Mouse (Mus musculus): ENCODE measurements around the gene Rtbdn. TPM values are rescaled to one million over a fixed set of nuclear protein-coding genes. Genes with fewer than 3 reads are reported as not detected.
A peak's percentile ranks its signal among the peaks of the same experiment; 100 is the strongest.

Gene Rtbdn
- total RNA-seq (2014; rRNA removed) = not detected in 2 replicates
- polyA plus RNA-seq (2012; rRNA removed) = not detected in 2 replicates

GRCm38 (mm10) chr8:84946528-84947240, at the start of gene Rtbdn:
TSS of gene Rtbdn (plus strand) at chr8:84946991.
- Histone ChIP-seq H3K27me3 (ENCODE audit: control insufficient read depth, insufficient read depth, low read length) (peaks cover 22% of the 10 kb centered on the region), H3K36me3 (ENCODE audit: control insufficient read depth, insufficient read depth, low read length) (no peaks in the 10 kb centered on the region), H3K79me2 (ENCODE audit: control insufficient read depth, insufficient read depth, low read length) (no peaks in the 10 kb centered on the region), H3K9ac (ENCODE audit: low read depth, low read length) (no peak within 1 kb of the TSS), H3K27ac (replicated peaks; ENCODE audit: insufficient read depth, low read depth, low read length) (no peak within 1 kb of the TSS), H3K4me1 (ENCODE audit: control insufficient read depth, insufficient read depth, low read length) (peaks cover 3% of the 10 kb centered on the region; the same call in 1 of the 2 replicates), H3K4me3 (ENCODE audit: insufficient read depth, low read depth, low read length) (no peak within 1 kb of the TSS)
- TF ChIP-seq POLR2A (IDR thresholded peaks at IDR 0.05; ENCODE audit: extremely low read depth, insufficient read depth, low read length) = no peak
- peak; percentile 44; the same call in 1 of the 2 replicates for TF ChIP-seq CTCF (IDR thresholded peaks at IDR 0.05; ENCODE audit: low read depth, low read length)
- WGBS = 14% methylated on average over 17 of the region's 17 CpGs
- no peak for DNase-seq (ENCODE audit: extremely low read depth, low read depth, low spot score)

GRCm38 (mm10) chr8:84901071-84901470, 45.7 kb upstream of the Rtbdn start:
- H3K27me3 ChIP-seq (ENCODE audit: control insufficient read depth, insufficient read depth, low read length) = no peaks in the 10 kb centered on the region
- no peak overlapping the region for H3K9ac ChIP-seq (ENCODE audit: low read depth, low read length)
- no peak for DNase-seq (ENCODE audit: extremely low read depth, low read depth, low spot score)
- no peak for TF ChIP-seq POLR2A (IDR thresholded peaks at IDR 0.05; ENCODE audit: extremely low read depth, insufficient read depth, low read length)
- no peak for TF ChIP-seq CTCF (IDR thresholded peaks at IDR 0.05; ENCODE audit: low read depth, low read length)
- H3K4me3 ChIP-seq (ENCODE audit: insufficient read depth, low read depth, low read length) = no peak overlapping the region
- H3K27ac ChIP-seq (replicated peaks; ENCODE audit: insufficient read depth, low read depth, low read length) = no peak overlapping the region
- peaks cover 3% of the 10 kb centered on the region for H3K4me1 ChIP-seq (ENCODE audit: control insufficient read depth, insufficient read depth, low read length)
- H3K79me2 ChIP-seq (ENCODE audit: control insufficient read depth, insufficient read depth, low read length) = no peaks in the 10 kb centered on the region
- 83% methylated on average over 4 of the region's 4 CpGs for WGBS
- H3K36me3 ChIP-seq (ENCODE audit: control insufficient read depth, insufficient read depth, low read length) = no peaks in the 10 kb centered on the region

GRCm38 (mm10) chr8:84901752-84902151, 45.0 kb upstream of the Rtbdn start, which contains the start of gene Klf1:
TSS of gene Klf1 (plus strand) at chr8:84901928.
- peak within 1 kb of the TSS; percentile 88 for H3K9ac ChIP-seq (ENCODE audit: low read depth, low read length)
- 83% methylated on average over 3 of the region's 3 CpGs for WGBS
- no peak for DNase-seq (ENCODE audit: extremely low read depth, low read depth, low spot score)
- no peaks in the 10 kb centered on the region for H3K27me3 ChIP-seq (ENCODE audit: control insufficient read depth, insufficient read depth, low read length)
- peak within 1 kb of the TSS; percentile 46 for H3K27ac ChIP-seq (replicated peaks; ENCODE audit: insufficient read depth, low read depth, low read length)
- H3K36me3 ChIP-seq (ENCODE audit: control insufficient read depth, insufficient read depth, low read length) = no peaks in the 10 kb centered on the region
- peaks cover 3% of the 10 kb centered on the region for H3K4me1 ChIP-seq (ENCODE audit: control insufficient read depth, insufficient read depth, low read length)
- H3K79me2 ChIP-seq (ENCODE audit: control insufficient read depth, insufficient read depth, low read length) = no peaks in the 10 kb centered on the region
- H3K4me3 ChIP-seq (ENCODE audit: insufficient read depth, low read depth, low read length) = peak within 1 kb of the TSS; percentile 94
- TF ChIP-seq CTCF (IDR thresholded peaks at IDR 0.05; ENCODE audit: low read depth, low read length) = no peak

DNA sequence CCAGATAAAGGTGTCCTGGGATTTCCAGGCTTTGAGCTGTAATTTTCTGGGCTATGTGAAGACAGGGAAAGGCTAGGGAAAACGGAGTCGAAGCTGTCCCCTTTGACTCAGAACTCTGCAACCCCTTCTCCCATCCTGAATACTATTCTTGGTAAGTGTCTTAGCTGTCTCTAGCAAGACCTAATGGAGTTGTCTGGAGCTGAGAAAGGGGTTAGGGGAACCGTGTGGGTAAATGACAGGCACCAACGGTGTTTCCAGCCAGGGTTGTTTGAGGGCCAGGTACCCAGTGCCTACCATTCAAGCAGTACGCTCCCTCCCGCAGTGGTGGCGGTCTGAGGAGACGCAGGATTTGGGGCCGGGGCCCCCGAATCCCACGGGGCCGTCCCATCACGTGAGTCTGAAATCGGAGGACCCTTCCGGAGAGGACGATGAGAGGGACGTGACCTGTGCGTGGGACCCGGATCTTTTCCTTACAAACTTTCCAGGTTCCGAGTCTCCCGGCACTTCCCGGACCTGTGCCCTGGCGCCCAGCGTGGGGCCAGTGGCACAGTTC, 44.3 kb upstream of the Rtbdn start:
- Histone ChIP-seq H3K36me3 (ENCODE audit: control insufficient read depth, insufficient read depth, low read length) (no peaks in the 10 kb centered on the region), H3K9ac (ENCODE audit: low read depth, low read length) (peak overlapping the region; percentile 88), H3K27ac (replicated peaks; ENCODE audit: insufficient read depth, low read depth, low read length) (peak overlapping the region; percentile 46; the same call in 1 of the 2 replicates), H3K4me1 (ENCODE audit: control insufficient read depth, insufficient read depth, low read length) (peaks cover 3% of the 10 kb centered on the region), H3K4me3 (ENCODE audit: insufficient read depth, low read depth, low read length) (peak overlapping the region; percentile 94), H3K79me2 (ENCODE audit: control insufficient read depth, insufficient read depth, low read length) (no peaks in the 10 kb centered on the region), H3K27me3 (ENCODE audit: control insufficient read depth, insufficient read depth, low read length) (no peaks in the 10 kb centered on the region)
- no peak for DNase-seq (ENCODE audit: extremely low read depth, low read depth, low spot score)
- no peak for TF ChIP-seq POLR2A (IDR thresholded peaks at IDR 0.05; ENCODE audit: extremely low read depth, insufficient read depth, low read length)
- TF ChIP-seq CTCF (IDR thresholded peaks at IDR 0.05; ENCODE audit: low read depth, low read length) = no peak
- WGBS = 7% methylated on average over 24 of the region's 24 CpGs

GRCm38 (mm10) chr8:84902920-84903661, 43.7 kb upstream of the Rtbdn start:
- no peaks in the 10 kb centered on the region for H3K27me3 ChIP-seq (ENCODE audit: control insufficient read depth, insufficient read depth, low read length)
- H3K79me2 ChIP-seq (ENCODE audit: control insufficient read depth, insufficient read depth, low read length) = no peaks in the 10 kb centered on the region
- peak overlapping the region; percentile 88 for H3K9ac ChIP-seq (ENCODE audit: low read depth, low read length)
- peak overlapping the region; percentile 65 for H3K27ac ChIP-seq (replicated peaks; ENCODE audit: insufficient read depth, low read depth, low read length)
- WGBS = under 1% methylated on average over 68 of the region's 68 CpGs
- H3K36me3 ChIP-seq (ENCODE audit: control insufficient read depth, insufficient read depth, low read length) = no peaks in the 10 kb centered on the region
- peak; percentile 73 for DNase-seq (ENCODE audit: extremely low read depth, low read depth, low spot score)
- no peak for TF ChIP-seq POLR2A (IDR thresholded peaks at IDR 0.05; ENCODE audit: extremely low read depth, insufficient read depth, low read length)
- TF ChIP-seq CTCF (IDR thresholded peaks at IDR 0.05; ENCODE audit: low read depth, low read length) = peak; percentile 86
- H3K4me3 ChIP-seq (ENCODE audit: insufficient read depth, low read depth, low read length) = peak overlapping the region; percentile 94
- peaks cover 3% of the 10 kb centered on the region for H3K4me1 ChIP-seq (ENCODE audit: control insufficient read depth, insufficient read depth, low read length)
